Mouse (Mus musculus) heart, postnatal 0 days (tissue): ENCODE results near the gene Rps24. TPM values are rescaled to one million over a fixed set of nuclear protein-coding genes. Genes with fewer than 3 reads are reported as not detected.

Source experiments
- ATAC-seq: fragments of 200-750 bp; cut with Nextera tagmentation; 2 replicates; pipeline ENCODE4 v1.8.0; 2017; ENCODE audit warnings: low read depth, moderate number of reproducible peaks, moderate library complexity; ENCODE audit not compliant: insufficient read depth
- DNase-seq: peaks from one replicate; pipeline ENCODE4 v3.0.0-alpha.2; 2016; ENCODE audit warnings: low spot score
- H3K27ac ChIP-seq: fragments of 300-500 bp; sonication (generic); 2 replicates; pipeline ENCODE4 v1.5.1; 2014; ENCODE audit warnings: low read depth, mild to moderate bottlenecking
- H3K27me3 ChIP-seq: fragments of 300-500 bp; sonication (generic); 2 replicates; pipeline ENCODE4 v1.6.1; 2014; ENCODE audit warnings: low read length, mixed read lengths; ENCODE audit not compliant: control insufficient read depth, insufficient read depth
- H3K36me3 ChIP-seq: fragments of 300-500 bp; sonication (generic); replicated peaks from 2 replicates; pipeline ENCODE4 v1.6.1; 2014; ENCODE audit warnings: low read length, mixed read lengths; ENCODE audit not compliant: control insufficient read depth, insufficient read depth
- H3K4me1 ChIP-seq: fragments of 300-500 bp; sonication (generic); 2 replicates; pipeline ENCODE4 v1.6.1; 2014; ENCODE audit warnings: antibody characterized with exemption; ENCODE audit not compliant: control insufficient read depth, insufficient read depth
- H3K4me2 ChIP-seq: fragments of 300-500 bp; sonication (generic); 2 replicates; pipeline ENCODE4 v1.6.1; 2014; ENCODE audit warnings: low read depth, mild to moderate bottlenecking, low read length, moderate library complexity
- H3K4me3 ChIP-seq: fragments of 300-500 bp; sonication (generic); 2 replicates; pipeline ENCODE4 v1.5.1; 2014; ENCODE audit warnings: low read depth, low read length
- H3K9ac ChIP-seq: fragments of 300-500 bp; sonication (generic); replicated peaks from 2 replicates; pipeline ENCODE4 v1.6.1; 2014; ENCODE audit warnings: low read depth, low read length, mixed read lengths
- H3K9me3 ChIP-seq: fragments of 300-500 bp; sonication (generic); replicated peaks from 2 replicates; pipeline ENCODE4 v1.6.1; 2016; ENCODE audit warnings: low read length; ENCODE audit not compliant: control insufficient read depth
- CTCF ChIP-seq: IDR thresholded peaks from 2 replicates; pipeline ENCODE4 v1.5.1; 2016; ENCODE audit warnings: antibody characterized with exemption, control low read depth, low read depth
- EP300 ChIP-seq: IDR thresholded peaks from 2 replicates; pipeline ENCODE4 v1.6.1; 2016; ENCODE audit warnings: antibody characterized with exemption, low read depth
- WGBS: fragments of 180-500 bp; shearing (Covaris S2); extraction: QIAGEN DNeasy Blood & Tissue Kit; methylation state at CpG from one replicate; pipeline ENCODE4 v1.1.7; 2014; 5-methylcytosine and 5-hydroxymethylcytosine counted together
- polyA plus RNA-seq: library from polyadenylated mRNA; unstranded; fragments of >200 nt; fragmentation: Nextera tagmentation; extraction: Ambion mirVana; gene quantifications from 2 replicates; pipeline ENCODE4 v1.2.1, GENCODE M21; 2015
- total RNA-seq: library from RNA; depleted of rRNA; stranded (reverse); fragments of >200 nt; gene quantifications from 2 replicates; pipeline ENCODE4 v1.2.3, GENCODE M21; 2014; ENCODE audit warnings: low replicate concordance

Gene Rps24
- total and polyA plus RNA-seq, 2 experiments from 2014 or later, result 690 to 1,343 TPM

GRCm38 (mm10) chr14:24490468-24491265 is 3.7 kb downstream of the Rps24 start:
- DNase-seq (peak; percentile 92), ATAC-seq (peak; percentile 90)
- under 1% methylated on average over 64 of the region's 64 CpGs for WGBS
- no peaks in the 10 kb centered on the region for H3K9me3 ChIP-seq
- H3K4me2 ChIP-seq, result peak overlapping the region; percentile 66
- TF ChIP-seq CTCF, result no peak
- no peak for TF ChIP-seq EP300
- peaks cover 27% of the 10 kb centered on the region for H3K4me1 ChIP-seq
- H3K27ac ChIP-seq, result peak overlapping the region; percentile 80
- H3K4me3 ChIP-seq, result peak overlapping the region; percentile 78
- peaks cover 37% of the 10 kb centered on the region for H3K36me3 ChIP-seq
- H3K27me3 ChIP-seq, result no peaks in the 10 kb centered on the region
- peak overlapping the region; percentile 65 for H3K9ac ChIP-seq

- peak; percentile 34 for DNase-seq
- H3K4me1 ChIP-seq, result peaks cover 20% of the 10 kb centered on the region
- WGBS, result 3% methylated on average over 11 of the region's 11 CpGs
- H3K27me3 ChIP-seq, result no peaks in the 10 kb centered on the region
- peak overlapping the region; percentile 65 for H3K9ac ChIP-seq
- peak overlapping the region; percentile 66 for H3K4me2 ChIP-seq
- peak overlapping the region; percentile 78 for H3K4me3 ChIP-seq
- ATAC-seq, result no peak; the same call in 1 of the 2 replicates
- TF ChIP-seq EP300, result no peak
- TF ChIP-seq CTCF, result no peak
- peaks cover 45% of the 10 kb centered on the region for H3K36me3 ChIP-seq
- no peaks in the 10 kb centered on the region for H3K9me3 ChIP-seq
- H3K27ac ChIP-seq, result peak overlapping the region; percentile 80
These were observed 4.5 kb downstream of the Rps24 start for GRCm38 (mm10) chr14:24491266-24491981.

- H3K4me3 ChIP-seq, result no peak overlapping the region
- no peak overlapping the region for H3K9ac ChIP-seq
- H3K27me3 ChIP-seq, result no peaks in the 10 kb centered on the region
- DNase-seq (no peak), ATAC-seq (no peak)
- no peak for TF ChIP-seq CTCF
- no peak for TF ChIP-seq EP300
- WGBS, result 88% methylated on average over 9 of the region's 9 CpGs
- H3K27ac ChIP-seq, result no peak overlapping the region
- H3K36me3 ChIP-seq, result peaks cover 63% of the 10 kb centered on the region
- H3K9me3 ChIP-seq, result no peaks in the 10 kb centered on the region
- H3K4me1 ChIP-seq, result peaks cover 20% of the 10 kb centered on the region
- no peak overlapping the region for H3K4me2 ChIP-seq
These were observed 6.3 kb downstream of the Rps24 start for GRCm38 (mm10) chr14:24493256-24493655.

GRCm38 (mm10) chr14:24496507-24496906 is 9.6 kb downstream of the Rps24 start:
- Histone ChIP-seq H3K9ac (no peak overlapping the region), H3K4me3 (no peak overlapping the region), H3K36me3 (peaks cover 72% of the 10 kb centered on the region), H3K4me2 (no peak overlapping the region), H3K27ac (no peak overlapping the region), H3K27me3 (no peaks in the 10 kb centered on the region), H3K9me3 (no peaks in the 10 kb centered on the region), H3K4me1 (peaks cover 16% of the 10 kb centered on the region)
- DNase-seq (no peak), ATAC-seq (no peak)
- TF ChIP-seq EP300, result no peak
- no peak for TF ChIP-seq CTCF
- WGBS, result 79% methylated on average over 1 of the region's 1 CpGs

- no peaks in the 10 kb centered on the region for H3K27me3 ChIP-seq
- no peak overlapping the region for H3K27ac ChIP-seq
- no peak overlapping the region for H3K4me3 ChIP-seq
- no peak overlapping the region for H3K4me2 ChIP-seq
- H3K4me1 ChIP-seq, result 0 out of 2 replicates have a peak, but pooled peaks cover 8% of the 10 kb centered on the region
- no peak for DNase-seq
- H3K36me3 ChIP-seq, result peaks cover 66% of the 10 kb centered on the region
- no peak for ATAC-seq
- no peaks in the 10 kb centered on the region for H3K9me3 ChIP-seq
- TF ChIP-seq EP300 (no peak), CTCF (no peak)
- no peak overlapping the region for H3K9ac ChIP-seq
- WGBS, result 68% methylated on average over 1 of the region's 1 CpGs
These were observed 10.5 kb downstream of the Rps24 start for GRCm38 (mm10) chr14:24497443-24497842.
